Mouse (Mus musculus): ENCODE measurements around the gene Rabif.
"Not testable (repeated sequence)": the region's sequence is repeated elsewhere in the genome, so short reads cannot be mapped to it uniquely, and the experiment has no call there.

Rabif gene

GRCm38 (mm10) chr1:134494428-134495215, at the start of gene Rabif:
Gene Rabif, plus strand, starts transcription at chr1:134494648.
- DNase-seq (ENCODE audit: low spot score): peak; percentile 98

DNA sequence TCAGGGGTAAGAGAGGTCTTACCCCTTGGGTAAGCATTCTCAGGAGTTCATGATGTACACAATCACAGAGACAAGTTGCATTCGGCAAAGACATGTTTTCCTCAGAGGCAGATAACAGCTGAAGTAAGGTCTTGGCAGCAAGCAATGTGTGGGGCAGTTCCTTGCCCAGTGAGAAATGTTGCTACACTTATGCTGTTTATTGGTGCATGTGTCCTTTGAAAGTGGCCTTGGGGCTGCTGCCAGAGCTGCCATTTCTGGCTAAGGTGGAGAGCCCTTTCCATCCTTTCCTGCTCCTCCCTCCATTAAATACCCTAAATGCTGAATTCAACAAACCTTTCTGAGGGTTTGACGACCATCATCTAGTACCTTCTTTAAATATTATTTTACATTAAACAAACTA, 49.0 kb upstream of the Rabif start:
- DNase-seq (ENCODE audit: low spot score): peak; percentile 33

DNA sequence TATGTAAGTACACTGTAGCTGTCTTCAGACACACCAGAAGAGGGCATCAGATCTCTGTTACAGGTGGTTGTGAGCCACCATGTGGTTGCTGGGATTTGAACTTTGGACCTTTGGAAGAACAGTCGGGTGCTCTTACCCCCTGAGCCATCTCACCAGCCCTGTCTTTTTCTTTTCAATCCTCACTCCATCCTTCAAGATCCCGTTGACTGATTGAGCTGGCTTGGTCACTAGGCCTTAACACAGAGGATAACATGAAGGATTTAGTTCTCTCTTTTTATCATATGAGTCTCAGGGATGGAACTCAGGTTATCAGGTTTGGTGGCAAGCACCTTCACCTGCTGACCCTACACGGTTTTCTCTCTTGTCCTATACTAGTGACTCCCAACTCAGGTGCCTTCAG, 45.9 kb upstream of the Rabif start:
- not testable (repeated sequence) for DNase-seq (ENCODE audit: low spot score)

DNA sequence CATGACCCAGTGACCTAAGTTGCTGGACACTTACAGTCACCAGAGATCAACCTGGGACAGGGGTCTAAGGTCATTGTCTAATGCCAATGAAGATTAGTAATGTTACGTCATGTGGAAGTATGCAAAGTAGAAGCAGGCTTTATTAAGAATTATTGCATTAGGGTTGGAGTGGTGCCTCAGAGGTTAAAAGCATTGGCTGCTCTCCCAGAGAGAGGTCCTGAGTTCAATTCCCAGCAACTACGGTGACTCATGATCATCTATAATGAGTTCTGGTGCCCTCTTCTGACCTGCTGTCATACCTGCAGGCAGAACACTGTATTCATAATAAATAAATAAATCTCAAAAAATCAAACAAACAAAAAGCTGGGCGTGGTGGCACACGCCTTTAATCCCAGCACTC, 44.2 kb upstream of the Rabif start:
- DNase-seq (ENCODE audit: low spot score): peak; percentile 80

GRCm38 (mm10) chr1:134450986-134451385, 43.5 kb upstream of the Rabif start:
- DNase-seq (ENCODE audit: low spot score): peak; percentile 64

GRCm38 (mm10) chr1:134454904-134455824, 39.3 kb upstream of the Rabif start, which contains the start of gene Klhl12:
Gene Klhl12, plus strand, starts transcription at chr1:134455531.
- peak; percentile 78 for DNase-seq (ENCODE audit: low spot score)

- no peak for DNase-seq (ENCODE audit: low spot score)
Observed at GRCm38 (mm10) chr1:134456060-134456459, 38.4 kb upstream of the Rabif start.

- no peak for DNase-seq (ENCODE audit: low spot score)
Observed at GRCm38 (mm10) chr1:134458139-134458727, 36.2 kb upstream of the Rabif start.

- no peak for DNase-seq (ENCODE audit: low spot score)
Observed at GRCm38 (mm10) chr1:134460294-134461284, 33.9 kb upstream of the Rabif start.

- DNase-seq (ENCODE audit: low spot score): no peak
Observed at GRCm38 (mm10) chr1:134484623-134485022, 9.8 kb upstream of the Rabif start.

- no peak for DNase-seq (ENCODE audit: low spot score)
Observed at GRCm38 (mm10) chr1:134490903-134491801, 3.3 kb upstream of the Rabif start.

DNA sequence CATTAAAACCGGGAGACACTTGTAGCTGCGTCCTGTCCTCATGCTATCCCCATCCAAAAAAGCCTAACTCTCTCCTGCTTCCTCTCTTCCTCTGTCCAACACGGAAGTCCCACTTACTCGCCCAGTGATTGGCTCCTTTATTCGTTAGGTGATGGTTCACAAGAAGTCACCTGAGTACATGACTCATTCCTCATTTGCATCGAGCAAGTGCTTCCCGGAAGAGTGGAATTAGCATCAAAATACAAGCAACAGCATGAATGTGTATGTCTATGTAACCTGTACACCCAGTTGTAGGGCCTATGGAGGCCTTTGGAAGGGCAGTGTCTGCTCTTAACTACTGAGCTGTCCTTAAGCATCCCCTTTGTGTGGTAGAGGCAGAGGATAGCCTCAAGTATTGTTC, 2.2 kb upstream of the Rabif start:
- DNase-seq (ENCODE audit: low spot score): no peak

DNA sequence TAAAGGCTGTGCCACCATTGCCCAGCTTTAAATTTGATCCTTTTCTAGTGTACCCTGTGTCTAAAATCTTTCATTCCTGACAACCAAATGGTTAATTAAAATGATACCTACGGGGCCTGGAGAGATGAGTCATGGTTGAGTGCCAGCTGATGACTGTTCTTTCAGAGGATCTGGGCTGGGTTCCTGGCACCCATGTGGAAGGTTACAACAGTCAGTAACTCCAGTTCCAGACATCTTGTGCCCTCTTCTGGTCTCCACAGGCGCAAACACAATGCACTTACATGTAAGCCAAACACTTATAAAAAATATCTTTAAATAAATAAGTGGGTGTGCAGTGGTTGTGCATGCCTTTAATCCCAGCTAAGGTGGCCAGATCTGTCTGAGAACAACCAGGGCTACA, 952 bp upstream of the Rabif start:
- DNase-seq (ENCODE audit: low spot score): peak; percentile 36

- no peak for DNase-seq (ENCODE audit: low spot score)
Observed at GRCm38 (mm10) chr1:134493956-134494355, 492 bp upstream of the Rabif start.

- DNase-seq (ENCODE audit: low spot score): peak; percentile 47
Observed at GRCm38 (mm10) chr1:134495216-134495539, 730 bp downstream of the Rabif start.

DNA sequence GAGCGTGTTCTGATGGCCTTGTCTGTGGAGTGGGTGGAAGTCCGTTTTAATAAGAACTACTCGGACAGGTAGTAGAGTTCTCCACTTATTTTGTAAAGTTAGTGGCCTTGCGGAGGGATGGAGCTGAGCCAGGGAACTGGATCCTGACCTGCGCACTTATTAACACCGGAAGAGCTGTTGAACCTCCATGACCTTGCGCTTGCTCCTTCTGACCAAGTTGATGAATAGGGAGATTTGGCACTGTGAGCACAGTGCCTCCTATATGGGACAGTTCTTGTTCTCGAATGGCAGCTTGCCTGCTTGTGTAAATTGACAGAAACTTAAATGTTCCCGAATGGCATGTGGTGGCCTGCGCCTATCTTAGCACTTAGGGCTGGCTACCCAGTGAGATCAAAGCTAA, 1.5 kb downstream of the Rabif start:
- DNase-seq (ENCODE audit: low spot score): no peak

- DNase-seq (ENCODE audit: low spot score): no peak
Observed at GRCm38 (mm10) chr1:134500916-134501315, 6.5 kb downstream of the Rabif start.

- no peak for DNase-seq (ENCODE audit: low spot score)
Observed at GRCm38 (mm10) chr1:134506201-134506600, 11.8 kb downstream of the Rabif start.

DNA sequence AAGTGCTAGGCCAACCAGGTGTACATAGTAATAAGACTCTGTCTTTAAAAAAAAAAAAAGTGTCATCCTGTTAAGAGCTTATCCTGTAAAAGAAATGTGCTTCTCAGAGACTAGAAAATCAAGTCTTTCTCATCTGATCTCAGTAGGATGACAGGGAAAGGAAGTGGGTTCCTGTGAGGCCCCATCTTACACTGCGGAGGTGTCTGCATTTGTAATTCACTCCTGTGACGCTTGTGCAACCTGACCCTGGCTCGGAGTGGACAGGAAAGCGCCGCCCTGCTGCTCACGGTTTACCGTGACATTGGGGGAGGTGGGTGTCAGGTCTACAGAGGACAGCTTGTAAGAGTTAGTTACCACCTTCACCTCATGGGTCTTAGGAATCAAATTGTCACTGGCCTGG, 15.6 kb downstream of the Rabif start:
- no peak for DNase-seq (ENCODE audit: low spot score)

DNA sequence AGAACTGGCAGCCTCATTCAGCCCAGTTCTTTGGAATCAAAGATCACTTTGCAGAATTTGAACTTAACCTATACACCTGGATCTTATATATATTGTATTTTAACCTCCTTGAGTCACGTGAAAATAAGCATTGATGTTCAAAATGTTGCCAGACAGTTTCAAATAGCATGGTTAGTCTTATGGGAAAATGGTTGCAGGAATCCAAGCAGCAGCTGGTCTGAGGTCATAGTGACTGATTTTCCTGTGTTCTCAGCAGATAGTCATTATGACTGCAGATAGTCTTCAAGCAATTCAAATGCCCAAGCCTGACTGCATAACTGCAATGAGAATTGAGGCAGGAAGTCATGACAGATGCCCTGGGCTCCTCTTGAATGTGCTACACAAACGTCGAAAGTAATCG, 17.7 kb downstream of the Rabif start:
- DNase-seq (ENCODE audit: low spot score): no peak
